Mouse (Mus musculus): ENCODE results near the gene Tnrc6b. TPM values are rescaled to one million over a fixed set of nuclear protein-coding genes. Genes with fewer than 3 reads are reported as not detected.

Gene Tnrc6b
- polyA plus RNA-seq, 1 experiment from 2014 or later = 15.4 TPM

DNA sequence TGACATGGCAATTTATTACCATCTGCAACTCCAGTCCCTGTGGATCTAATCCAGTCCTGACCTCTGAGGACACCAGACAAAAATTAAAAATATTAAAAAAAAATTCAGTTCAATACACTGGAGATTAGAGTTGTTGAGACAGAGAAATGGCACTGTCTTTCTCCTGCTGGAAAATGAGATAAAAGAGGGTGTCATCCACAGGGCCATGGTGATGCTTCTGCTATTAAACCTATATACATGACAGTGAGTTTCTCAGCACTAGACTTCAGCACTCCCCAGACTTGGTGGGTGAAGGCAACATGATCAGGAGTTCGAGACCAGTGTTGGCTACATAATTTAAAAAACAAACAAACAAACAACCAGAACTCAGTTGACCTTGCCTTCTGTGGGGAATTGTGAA is 43.0 kb downstream of the Tnrc6b start:
- no peaks in the 10 kb centered on the region for H3K4me1 ChIP-seq (ENCODE audit: control insufficient read depth in 2 of 2, insufficient read depth in 2 of 2, low read length in 2 of 2)
- 83% methylated on average over 1 of the region's 1 CpGs for WGBS
- no peaks in the 10 kb centered on the region for H3K36me3 ChIP-seq (ENCODE audit: control insufficient read depth, insufficient read depth, low read length)
- H3K9ac ChIP-seq (ENCODE audit: low read length) = no peak overlapping the region
- no peak overlapping the region for H3K4me2 ChIP-seq (ENCODE audit: low read length)
- no peak overlapping the region for H3K27ac ChIP-seq (replicated peaks in 1 of 2; ENCODE audit: control insufficient read depth in 1 of 2, insufficient read depth in 1 of 2, low read depth in 2 of 2, low read length in 2 of 2)
- no peaks in the 10 kb centered on the region for H3K27me3 ChIP-seq (ENCODE audit: control insufficient read depth, insufficient read depth, low read length)
- no peaks in the 10 kb centered on the region for H3K9me3 ChIP-seq (ENCODE audit: control insufficient read depth, low read length)
- H3K4me3 ChIP-seq (ENCODE audit: control insufficient read depth in 1 of 2, insufficient read depth in 1 of 2, low read depth in 1 of 2, low read length in 2 of 2) = no peak overlapping the region
- no peak for ATAC-seq (ENCODE audit: insufficient number of reproducible peaks, insufficient read depth, low FRiP score, low read depth)

GRCm38 (mm10) chr15:80759451-80759850 is 48.3 kb downstream of the Tnrc6b start:
- ATAC-seq (ENCODE audit: insufficient number of reproducible peaks, insufficient read depth, low FRiP score, low read depth) = no peak
- Histone ChIP-seq H3K27ac (replicated peaks in 1 of 2; ENCODE audit: control insufficient read depth in 1 of 2, insufficient read depth in 1 of 2, low read depth in 2 of 2, low read length in 2 of 2) (no peak overlapping the region), H3K4me1 (ENCODE audit: control insufficient read depth in 2 of 2, insufficient read depth in 2 of 2, low read length in 2 of 2) (no peaks in the 10 kb centered on the region), H3K4me2 (ENCODE audit: low read length) (no peak overlapping the region), H3K9me3 (ENCODE audit: control insufficient read depth, low read length) (no peaks in the 10 kb centered on the region), H3K27me3 (ENCODE audit: control insufficient read depth, insufficient read depth, low read length) (no peaks in the 10 kb centered on the region), H3K36me3 (ENCODE audit: control insufficient read depth, insufficient read depth, low read length) (no peaks in the 10 kb centered on the region), H3K4me3 (ENCODE audit: control insufficient read depth in 1 of 2, insufficient read depth in 1 of 2, low read depth in 1 of 2, low read length in 2 of 2) (no peak overlapping the region), H3K9ac (ENCODE audit: low read length) (no peak overlapping the region)
- WGBS = 77% methylated on average over 9 of the region's 9 CpGs

- Histone ChIP-seq H3K4me3 (ENCODE audit: control insufficient read depth in 1 of 2, insufficient read depth in 1 of 2, low read depth in 1 of 2, low read length in 2 of 2) (no peak overlapping the region), H3K4me1 (ENCODE audit: control insufficient read depth in 2 of 2, insufficient read depth in 2 of 2, low read length in 2 of 2) (no peaks in the 10 kb centered on the region), H3K9ac (ENCODE audit: low read length) (no peak overlapping the region), H3K27me3 (ENCODE audit: control insufficient read depth, insufficient read depth, low read length) (no peaks in the 10 kb centered on the region), H3K36me3 (ENCODE audit: control insufficient read depth, insufficient read depth, low read length) (no peaks in the 10 kb centered on the region), H3K9me3 (ENCODE audit: control insufficient read depth, low read length) (no peaks in the 10 kb centered on the region), H3K27ac (replicated peaks in 1 of 2; ENCODE audit: control insufficient read depth in 1 of 2, insufficient read depth in 1 of 2, low read depth in 2 of 2, low read length in 2 of 2) (no peak overlapping the region), H3K4me2 (ENCODE audit: low read length) (no peak overlapping the region)
- ATAC-seq (ENCODE audit: insufficient number of reproducible peaks, insufficient read depth, low FRiP score, low read depth) = no peak
- 77% methylated on average over 3 of the region's 3 CpGs for WGBS
Measured at GRCm38 (mm10) chr15:80760504-80760903, 49.4 kb downstream of the Tnrc6b start.

GRCm38 (mm10) chr15:80760935-80761334 is 49.8 kb downstream of the Tnrc6b start:
- Histone ChIP-seq H3K4me3 (ENCODE audit: control insufficient read depth in 1 of 2, insufficient read depth in 1 of 2, low read depth in 1 of 2, low read length in 2 of 2) (no peak overlapping the region), H3K36me3 (ENCODE audit: control insufficient read depth, insufficient read depth, low read length) (no peaks in the 10 kb centered on the region), H3K27me3 (ENCODE audit: control insufficient read depth, insufficient read depth, low read length) (no peaks in the 10 kb centered on the region), H3K4me2 (ENCODE audit: low read length) (no peak overlapping the region), H3K4me1 (ENCODE audit: control insufficient read depth in 2 of 2, insufficient read depth in 2 of 2, low read length in 2 of 2) (no peaks in the 10 kb centered on the region), H3K9ac (ENCODE audit: low read length) (no peak overlapping the region), H3K27ac (replicated peaks in 1 of 2; ENCODE audit: control insufficient read depth in 1 of 2, insufficient read depth in 1 of 2, low read depth in 2 of 2, low read length in 2 of 2) (no peak overlapping the region), H3K9me3 (ENCODE audit: control insufficient read depth, low read length) (no peaks in the 10 kb centered on the region)
- ATAC-seq (ENCODE audit: insufficient number of reproducible peaks, insufficient read depth, low FRiP score, low read depth) = no peak
- WGBS = 68% methylated on average over 8 of the region's 8 CpGs

GRCm38 (mm10) chr15:80762621-80763020 is 51.5 kb downstream of the Tnrc6b start:
- no peaks in the 10 kb centered on the region for H3K9me3 ChIP-seq (ENCODE audit: control insufficient read depth, low read length)
- H3K4me3 ChIP-seq (ENCODE audit: control insufficient read depth in 1 of 2, insufficient read depth in 1 of 2, low read depth in 1 of 2, low read length in 2 of 2) = no peak overlapping the region
- ATAC-seq (ENCODE audit: insufficient number of reproducible peaks, insufficient read depth, low FRiP score, low read depth) = no peak
- WGBS = 78% methylated on average over 4 of the region's 4 CpGs
- no peaks in the 10 kb centered on the region for H3K27me3 ChIP-seq (ENCODE audit: control insufficient read depth, insufficient read depth, low read length)
- no peak overlapping the region for H3K27ac ChIP-seq (replicated peaks in 1 of 2; ENCODE audit: control insufficient read depth in 1 of 2, insufficient read depth in 1 of 2, low read depth in 2 of 2, low read length in 2 of 2)
- H3K4me1 ChIP-seq (ENCODE audit: control insufficient read depth in 2 of 2, insufficient read depth in 2 of 2, low read length in 2 of 2) = no peaks in the 10 kb centered on the region
- no peak overlapping the region for H3K4me2 ChIP-seq (ENCODE audit: low read length)
- H3K9ac ChIP-seq (ENCODE audit: low read length) = no peak overlapping the region
- H3K36me3 ChIP-seq (ENCODE audit: control insufficient read depth, insufficient read depth, low read length) = no peaks in the 10 kb centered on the region

GRCm38 (mm10) chr15:80764666-80765065 is 53.6 kb downstream of the Tnrc6b start:
- Histone ChIP-seq H3K27ac (replicated peaks in 1 of 2; ENCODE audit: control insufficient read depth in 1 of 2, insufficient read depth in 1 of 2, low read depth in 2 of 2, low read length in 2 of 2) (no peak overlapping the region), H3K27me3 (ENCODE audit: control insufficient read depth, insufficient read depth, low read length) (no peaks in the 10 kb centered on the region), H3K9ac (ENCODE audit: low read length) (no peak overlapping the region), H3K36me3 (ENCODE audit: control insufficient read depth, insufficient read depth, low read length) (no peaks in the 10 kb centered on the region), H3K4me3 (ENCODE audit: control insufficient read depth in 1 of 2, insufficient read depth in 1 of 2, low read depth in 1 of 2, low read length in 2 of 2) (no peak overlapping the region), H3K9me3 (ENCODE audit: control insufficient read depth, low read length) (no peaks in the 10 kb centered on the region), H3K4me1 (ENCODE audit: control insufficient read depth in 2 of 2, insufficient read depth in 2 of 2, low read length in 2 of 2) (no peaks in the 10 kb centered on the region), H3K4me2 (ENCODE audit: low read length) (no peak overlapping the region)
- WGBS = 83% methylated on average over 6 of the region's 6 CpGs
- no peak for ATAC-seq (ENCODE audit: insufficient number of reproducible peaks, insufficient read depth, low FRiP score, low read depth)

DNA sequence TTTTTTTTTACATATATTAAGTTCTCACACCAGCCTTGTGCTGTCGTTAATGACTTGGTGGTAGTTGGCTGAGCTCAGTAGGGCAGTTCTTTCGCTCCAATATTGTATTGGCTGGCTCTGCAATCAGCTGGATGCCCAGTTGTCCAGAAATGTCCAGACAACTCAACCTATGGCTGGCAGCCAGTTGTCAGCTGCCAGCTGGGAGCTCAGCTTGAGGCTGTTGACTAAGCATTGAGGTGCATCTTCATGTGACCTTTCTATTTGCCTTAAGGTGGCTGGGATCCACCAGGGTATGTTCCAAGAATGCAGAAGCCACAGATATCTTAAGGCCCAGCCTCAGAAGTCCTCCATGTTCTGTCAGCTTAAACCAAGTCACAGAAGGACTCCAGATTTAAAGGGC is 54.3 kb downstream of the Tnrc6b start:
- WGBS = 86% methylated on average over 2 of the region's 2 CpGs
- H3K27me3 ChIP-seq (ENCODE audit: control insufficient read depth, insufficient read depth, low read length) = no peaks in the 10 kb centered on the region
- H3K9me3 ChIP-seq (ENCODE audit: control insufficient read depth, low read length) = no peaks in the 10 kb centered on the region
- no peak overlapping the region for H3K4me2 ChIP-seq (ENCODE audit: low read length)
- H3K27ac ChIP-seq (replicated peaks in 1 of 2; ENCODE audit: control insufficient read depth in 1 of 2, insufficient read depth in 1 of 2, low read depth in 2 of 2, low read length in 2 of 2) = no peak overlapping the region
- no peak for ATAC-seq (ENCODE audit: insufficient number of reproducible peaks, insufficient read depth, low FRiP score, low read depth)
- H3K4me1 ChIP-seq (ENCODE audit: control insufficient read depth in 2 of 2, insufficient read depth in 2 of 2, low read length in 2 of 2) = no peaks in the 10 kb centered on the region
- no peak overlapping the region for H3K9ac ChIP-seq (ENCODE audit: low read length)
- H3K4me3 ChIP-seq (ENCODE audit: control insufficient read depth in 1 of 2, insufficient read depth in 1 of 2, low read depth in 1 of 2, low read length in 2 of 2) = no peak overlapping the region
- no peaks in the 10 kb centered on the region for H3K36me3 ChIP-seq (ENCODE audit: control insufficient read depth, insufficient read depth, low read length)

- H3K4me3 ChIP-seq (ENCODE audit: control insufficient read depth in 1 of 2, insufficient read depth in 1 of 2, low read depth in 1 of 2, low read length in 2 of 2) = no peak overlapping the region
- no peak overlapping the region for H3K27ac ChIP-seq (replicated peaks in 1 of 2; ENCODE audit: control insufficient read depth in 1 of 2, insufficient read depth in 1 of 2, low read depth in 2 of 2, low read length in 2 of 2)
- 91% methylated on average over 3 of the region's 3 CpGs for WGBS
- no peaks in the 10 kb centered on the region for H3K36me3 ChIP-seq (ENCODE audit: control insufficient read depth, insufficient read depth, low read length)
- H3K9ac ChIP-seq (ENCODE audit: low read length) = no peak overlapping the region
- no peak overlapping the region for H3K4me2 ChIP-seq (ENCODE audit: low read length)
- H3K27me3 ChIP-seq (ENCODE audit: control insufficient read depth, insufficient read depth, low read length) = no peaks in the 10 kb centered on the region
- ATAC-seq (ENCODE audit: insufficient number of reproducible peaks, insufficient read depth, low FRiP score, low read depth) = no peak
- H3K9me3 ChIP-seq (ENCODE audit: control insufficient read depth, low read length) = no peaks in the 10 kb centered on the region
- H3K4me1 ChIP-seq (ENCODE audit: control insufficient read depth in 2 of 2, insufficient read depth in 2 of 2, low read length in 2 of 2) = no peaks in the 10 kb centered on the region
Measured at GRCm38 (mm10) chr15:80768216-80768615, 57.1 kb downstream of the Tnrc6b start.

Data from heart, embryonic 14.5 days (tissue).